8 mouse cellular contexts compared by ENCODE assay signal in genomic region chr16:4558980-4559631, GRCm38 (mm10). TPM values are rescaled to one million over a fixed set of nuclear protein-coding genes. Genes with fewer than 3 reads are reported as not detected.
DNase-seq lines count a peak whose midpoint lies in the region; ATAC-seq lines count a peak whose summit lies in the region.

No protein-coding gene starts in this region.

- peak; percentile 59 for DNase-seq in MN1 (ENCODE audit: low spot score)
- DNase-seq in cerebellum, adult 18-20 months = peak; percentile 67 to 75
- DNase-seq in heart, postnatal 4 days = peak; percentile 68
- DNase-seq in layer of hippocampus, postnatal 25 days (ENCODE audit: extremely low spot score in 1 of 2, low spot score in 1 of 2) = peak; percentile 51 to 56
- peak; percentile 63 for DNase-seq in lung, postnatal 25 days (ENCODE audit: low spot score)
- peak; percentile 70 for DNase-seq in right cerebral cortex, adult 18-20 months
- DNase-seq in urinary bladder, postnatal 14 days (ENCODE audit: low spot score) = peak; percentile 71

- ATAC-seq in frontal cortex, adult (ENCODE audit: low TSS enrichment) = peak; percentile 12; the same call in 1 of the 2 replicates

RNA-seq across cellular contexts. Expression of gene Tfap4, which starts 0.5 kb away (rescaled TPM):
- 1 to 10 TPM; 3.5 to 4.7 TPM for total RNA-seq in heart, postnatal 4 days (2021)
- total RNA-seq in layer of hippocampus, postnatal 25 days (2021) = 1 to 10 TPM; 4.4 to 5.0 TPM

RNA-seq across cellular contexts. Expression of gene Srl, which starts 17.5 kb away (rescaled TPM):
- total RNA-seq in heart, postnatal 4 days (2021) = 1,000 to 10,000 TPM; 1,069 to 1,171 TPM
- total RNA-seq in layer of hippocampus, postnatal 25 days (2021) = 10 to 100 TPM; 13.9 to 16.7 TPM

RNA-seq across cellular contexts. Expression of gene Glis2, which starts 35.4 kb away (rescaled TPM):
- total RNA-seq in heart, postnatal 4 days (2021) = 10 to 100 TPM; 35.3 to 43.8 TPM
- 10 to 100 TPM; 15.4 to 16.2 TPM for total RNA-seq in layer of hippocampus, postnatal 25 days (2021)

Comparison
In these comparisons a context has a peak if more than half of its experiments do, and no peak if none do; other contexts are left out.
1. Peak in every context shown above with its lines: DNase-seq and ATAC-seq.
2. RNA of gene Srl, which starts 17.5 kb away (total RNA-seq): 1,069 to 1,171 TPM in heart, postnatal 4 days; 13.9 to 16.7 TPM in layer of hippocampus, postnatal 25 days; every median in the first group is over 10 times any median in the second.